Mouse (Mus musculus) E14TG2a.4 (cell line): Measurements from ENCODE around the gene Sdr42e1.

Source experiments
- H3K27me3 ChIP-seq: 2 replicates; pipeline ENCODE4 v1.6.1; 2014; ENCODE audit warnings: low read length, control low read depth; ENCODE audit not compliant: insufficient read depth
- H3K36me3 ChIP-seq: 2 replicates; pipeline ENCODE4 v1.6.1; 2014; ENCODE audit warnings: low read length, control low read depth; ENCODE audit not compliant: insufficient read depth
- H3K4me1 ChIP-seq: replicated peaks from 2 replicates; pipeline ENCODE4 v1.6.1; 2014; ENCODE audit warnings: low read depth, low read length, control low read depth
- H3K4me3 ChIP-seq: replicated peaks from 2 replicates; pipeline ENCODE4 v1.5.1; 2014; ENCODE audit warnings: mild to moderate bottlenecking, low read length
- H3K9me3 ChIP-seq: 2 replicates; pipeline ENCODE4 v1.6.1; 2014; ENCODE audit warnings: low read length, control low read depth
- CTCF ChIP-seq: conservative IDR thresholded peaks from 2 replicates; pipeline ENCODE4 v1.5.1; 2014; ENCODE audit warnings: low read length
- NANOG ChIP-seq: IDR thresholded peaks from 2 replicates; pipeline ENCODE4 v1.6.1; 2014; ENCODE audit warnings: borderline replicate concordance, low read length, mixed read lengths
- POU5F1 ChIP-seq: IDR thresholded peaks from 2 replicates; pipeline ENCODE4 v1.6.1; 2014; ENCODE audit warnings: low read length, borderline replicate concordance

Sdr42e1 gene

DNA sequence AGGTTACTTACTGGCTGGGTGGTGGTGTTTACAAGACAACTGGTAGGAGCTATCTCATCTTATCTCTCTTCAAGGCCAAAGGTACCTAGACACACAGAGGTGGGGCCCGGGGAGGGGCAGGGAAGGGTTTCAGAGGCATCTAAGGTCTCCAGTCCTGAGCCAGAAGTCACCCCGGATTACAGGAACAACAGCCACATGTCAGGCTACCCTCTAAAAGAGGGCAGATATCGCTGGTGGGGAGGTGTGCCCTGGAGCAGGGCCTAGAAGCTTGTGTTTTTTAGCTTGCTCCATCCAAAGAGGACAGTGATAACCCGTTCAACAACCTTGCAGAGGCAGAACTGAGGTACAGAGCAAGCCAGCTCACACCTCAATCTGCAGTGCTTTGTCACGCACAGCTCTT is 27.0 kb downstream of the Sdr42e1 start:
- TF ChIP-seq POU5F1 (no peak), CTCF (no peak), NANOG (no peak)
- H3K4me3 ChIP-seq = no peak overlapping the region
- peaks cover 11% of the 10 kb centered on the region for H3K4me1 ChIP-seq
- H3K9me3 ChIP-seq = peaks cover 9% of the 10 kb centered on the region
- H3K27me3 ChIP-seq = peaks cover 2% of the 10 kb centered on the region; the same call in 1 of the 2 replicates
- H3K36me3 ChIP-seq = no peaks in the 10 kb centered on the region

DNA sequence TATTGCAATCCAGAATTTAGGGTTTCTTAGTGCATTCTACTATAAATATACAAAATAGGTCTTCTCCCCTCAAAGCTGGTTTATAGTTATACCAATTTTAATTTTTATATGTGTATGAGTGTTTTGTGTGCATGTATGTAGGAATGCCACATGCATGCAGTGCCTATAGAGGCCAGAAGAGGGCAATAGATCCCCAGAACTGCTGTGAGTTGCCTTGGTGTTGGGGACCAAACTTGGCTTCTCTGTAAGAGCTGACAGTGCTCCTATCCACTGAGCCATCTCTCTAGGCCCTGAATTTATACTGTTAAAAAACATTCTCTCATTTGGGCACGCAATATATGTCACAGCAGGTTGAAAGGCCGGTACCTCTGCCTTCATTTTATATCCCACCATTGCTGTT is 27.5 kb downstream of the Sdr42e1 start:
- peaks cover 9% of the 10 kb centered on the region for H3K9me3 ChIP-seq
- H3K4me1 ChIP-seq = peaks cover 11% of the 10 kb centered on the region
- no peak overlapping the region for H3K4me3 ChIP-seq
- H3K27me3 ChIP-seq = peaks cover 2% of the 10 kb centered on the region; the same call in 1 of the 2 replicates
- H3K36me3 ChIP-seq = no peaks in the 10 kb centered on the region
- TF ChIP-seq CTCF (peak; percentile 84), NANOG (no peak), POU5F1 (no peak)

- Histone ChIP-seq H3K4me1 (peaks cover 11% of the 10 kb centered on the region), H3K9me3 (peaks cover 9% of the 10 kb centered on the region), H3K36me3 (no peaks in the 10 kb centered on the region), H3K4me3 (no peak overlapping the region), H3K27me3 (peaks cover 2% of the 10 kb centered on the region; the same call in 1 of the 2 replicates)
- no peak for TF ChIP-seq NANOG
- no peak for TF ChIP-seq CTCF
- TF ChIP-seq POU5F1 = no peak
Measured at GRCm38 (mm10) chr8:117645486-117645885, 28.0 kb downstream of the Sdr42e1 start.

DNA sequence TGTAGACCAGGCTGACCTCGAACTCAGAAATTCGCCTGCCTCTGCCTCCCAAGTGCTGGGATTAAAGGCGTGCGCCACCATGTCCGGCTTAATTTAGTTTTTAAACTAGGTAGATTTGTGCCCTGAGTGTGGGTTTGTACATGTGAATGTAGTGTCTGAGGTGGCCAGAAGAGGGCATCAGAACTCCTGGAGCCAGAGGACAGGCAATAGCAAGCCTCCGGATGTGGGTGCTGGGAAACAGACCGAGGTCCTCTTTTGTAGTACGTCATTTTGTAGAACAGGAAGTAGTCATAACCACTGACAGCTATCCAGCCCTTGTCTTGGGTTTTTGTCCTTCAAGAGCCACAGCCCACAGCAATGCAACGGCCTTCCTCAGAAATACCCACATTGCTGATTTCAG is 33.9 kb downstream of the Sdr42e1 start:
- peaks cover 6% of the 10 kb centered on the region for H3K4me1 ChIP-seq
- no peaks in the 10 kb centered on the region for H3K9me3 ChIP-seq
- H3K36me3 ChIP-seq = no peaks in the 10 kb centered on the region
- no peak overlapping the region for H3K4me3 ChIP-seq
- TF ChIP-seq NANOG (no peak), CTCF (peak; percentile 25; the same call in 1 of the 2 replicates)
- H3K27me3 ChIP-seq = no peaks in the 10 kb centered on the region

DNA sequence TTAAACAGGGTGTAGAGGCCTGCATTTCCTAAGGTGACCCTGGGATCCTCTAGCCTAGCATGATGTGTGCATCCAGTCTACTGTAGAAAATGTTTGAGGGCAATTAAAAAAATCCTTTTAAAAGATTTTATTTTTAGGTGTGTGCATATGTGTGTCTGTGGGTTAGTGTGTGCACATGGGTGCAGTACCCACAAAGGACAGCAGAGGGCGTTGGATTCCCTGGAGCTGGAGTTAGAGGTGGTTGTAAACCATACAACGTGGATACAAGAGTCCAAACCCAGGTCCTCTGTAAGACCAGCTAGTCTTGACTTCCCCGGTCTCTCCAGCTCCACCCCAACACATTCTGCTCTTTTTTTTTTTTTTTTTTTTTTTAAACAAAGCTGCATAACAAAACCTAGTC is 36.0 kb downstream of the Sdr42e1 start:
- H3K36me3 ChIP-seq = no peaks in the 10 kb centered on the region
- H3K4me1 ChIP-seq = peaks cover 18% of the 10 kb centered on the region
- TF ChIP-seq NANOG (no peak), CTCF (peak; percentile 91)
- no peak overlapping the region for H3K4me3 ChIP-seq
- no peaks in the 10 kb centered on the region for H3K27me3 ChIP-seq
- no peaks in the 10 kb centered on the region for H3K9me3 ChIP-seq

DNA sequence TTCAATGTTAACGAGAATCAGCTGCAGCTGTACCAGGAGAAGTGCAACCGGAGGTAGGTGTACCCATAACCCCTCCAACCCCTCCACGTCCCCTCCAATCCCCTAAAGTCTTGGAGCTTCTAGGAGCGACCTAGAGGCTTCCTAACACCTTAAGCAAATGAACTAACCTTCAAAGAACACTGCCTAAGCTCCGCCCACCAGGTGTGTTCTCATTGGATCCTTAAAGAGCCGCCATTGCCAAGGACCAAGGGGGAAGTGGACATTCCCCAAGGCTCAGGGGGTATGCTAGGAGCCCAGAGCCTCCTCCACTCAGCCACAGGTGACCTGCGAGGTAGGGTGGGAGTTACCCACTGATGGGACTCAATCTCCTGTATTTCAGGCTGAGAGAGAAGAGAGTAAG is 39.1 kb downstream of the Sdr42e1 start:
- no peaks in the 10 kb centered on the region for H3K27me3 ChIP-seq
- H3K4me1 ChIP-seq = peaks cover 21% of the 10 kb centered on the region
- no peaks in the 10 kb centered on the region for H3K9me3 ChIP-seq
- TF ChIP-seq POU5F1 = no peak
- TF ChIP-seq CTCF = no peak
- TF ChIP-seq NANOG = no peak
- peak overlapping the region; percentile 51; the same call in 1 of the 2 replicates for H3K4me3 ChIP-seq
- no peaks in the 10 kb centered on the region for H3K36me3 ChIP-seq

DNA sequence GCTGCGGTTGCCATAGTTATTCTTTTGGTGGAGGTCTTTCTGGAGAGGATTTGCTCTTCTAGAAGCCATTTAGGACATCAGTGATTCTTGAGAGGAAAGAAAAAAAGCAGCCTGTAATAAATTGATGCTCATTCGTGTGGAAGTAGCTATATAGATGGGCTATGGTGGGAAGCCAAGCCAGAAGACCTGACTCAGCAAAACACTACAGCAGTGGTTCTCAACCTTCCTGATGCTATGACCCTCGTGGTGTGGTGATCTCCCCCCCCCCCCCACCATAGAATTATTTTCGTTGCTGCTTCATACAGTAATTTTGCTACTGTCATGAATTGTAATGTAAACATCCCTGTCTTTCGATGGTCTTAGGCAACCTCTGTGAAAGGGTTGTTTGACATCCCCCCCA is 41.0 kb downstream of the Sdr42e1 start:
- H3K4me1 ChIP-seq = peaks cover 21% of the 10 kb centered on the region

GRCm38 (mm10) chr8:117627096-117627495 is 46.4 kb downstream of the Sdr42e1 start:
- TF ChIP-seq CTCF = no peak
- no peak for TF ChIP-seq NANOG
- no peak for TF ChIP-seq POU5F1
- H3K4me3 ChIP-seq = no peak overlapping the region

More for the DNA sequence above, 41.0 kb downstream of the Sdr42e1 start:
- Histone ChIP-seq H3K36me3 (no peaks in the 10 kb centered on the region), H3K4me3 (no peak overlapping the region), H3K9me3 (no peaks in the 10 kb centered on the region), H3K27me3 (peaks cover 7% of the 10 kb centered on the region; the same call in 1 of the 2 replicates)
- no peak for TF ChIP-seq CTCF
- TF ChIP-seq NANOG = no peak
- no peak for TF ChIP-seq POU5F1

More at GRCm38 (mm10) chr8:117627096-117627495, 46.4 kb downstream of the Sdr42e1 start:
- Histone ChIP-seq H3K9me3 (no peaks in the 10 kb centered on the region), H3K27me3 (peaks cover 10% of the 10 kb centered on the region; the same call in 1 of the 2 replicates), H3K4me1 (peaks cover 8% of the 10 kb centered on the region), H3K36me3 (peaks cover 4% of the 10 kb centered on the region; the same call in 1 of the 2 replicates)
